Mouse (Mus musculus) erythroblast, embryonic 14.5 days (primary cell): ENCODE data around the gene Eya2.

Source experiments
- GATA1 ChIP-seq: IDR thresholded peaks from 2 replicates; pipeline ENCODE4 v1.6.1; 2012; ENCODE audit warnings: low read length, inconsistent platforms, mixed read lengths
- TAL1 ChIP-seq: IDR thresholded peaks from 3 replicates; pipeline ENCODE4 v1.6.1; 2012; ENCODE audit warnings: low read length, inconsistent platforms, mixed read lengths

DNA sequence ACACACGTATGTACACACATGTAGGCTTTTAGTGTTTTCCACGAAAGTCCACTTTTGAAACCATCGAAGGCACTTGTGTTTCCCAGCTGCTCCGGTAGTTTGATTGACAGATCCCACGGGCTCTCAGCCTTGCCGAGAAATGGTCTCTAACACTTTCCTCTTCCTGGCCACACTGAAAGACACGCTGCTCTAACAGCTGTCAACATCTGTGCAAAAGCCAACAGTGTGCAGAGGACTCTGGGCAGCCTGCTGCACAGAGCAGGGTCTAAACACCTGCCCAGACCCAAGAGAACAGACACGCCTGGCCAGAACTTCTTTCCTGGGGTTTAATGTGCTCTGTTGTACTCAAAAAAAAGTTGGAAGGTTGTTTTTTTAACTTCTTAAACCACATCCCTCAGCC is 124.5 kb downstream of the Eya2 start:
- TF ChIP-seq GATA1 (no peak), TAL1 (no peak)
